Mouse (Mus musculus) adrenal gland, postnatal 10 days (tissue): ENCODE measurements at regions not wholly inside any gene's neighbourhood (a gene's known extent, or its start where the extent isn't known, plus 50 kb on each side); places are given as distances from the start of the nearest gene placed in this dataset.

Experiments
- DNase-seq: peaks from one replicate; pipeline ENCODE4 v3.0.0; 2021; ENCODE audit warnings: mixed read lengths

GRCm38 (mm10) chr4:26965831-26966230 lies 619.1 kb upstream of the Manea start:
- no peak for DNase-seq

GRCm38 (mm10) chr4:26964850-26965249 lies 618.2 kb upstream of the Manea start:
- no peak for DNase-seq

DNA sequence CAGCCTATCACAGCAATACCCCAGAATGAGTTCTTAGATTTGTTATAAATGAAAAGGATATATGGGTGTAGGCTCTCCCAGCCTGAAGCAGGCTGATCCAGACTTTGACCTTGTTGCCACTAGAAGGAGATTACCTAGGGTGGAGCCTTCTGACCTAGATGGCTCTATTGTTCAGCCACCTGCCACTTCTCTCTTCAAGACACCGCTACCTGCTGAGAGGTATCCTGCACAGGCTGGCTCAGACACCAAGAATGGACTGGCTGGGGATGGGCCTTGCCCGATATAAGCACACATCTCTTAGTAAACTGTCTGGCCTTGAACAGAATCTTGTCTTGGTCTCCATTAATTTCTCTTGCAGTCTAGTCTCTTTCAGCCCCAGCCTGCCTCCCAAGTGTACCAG lies 597.9 kb upstream of the Manea start:
- no peak for DNase-seq

DNA sequence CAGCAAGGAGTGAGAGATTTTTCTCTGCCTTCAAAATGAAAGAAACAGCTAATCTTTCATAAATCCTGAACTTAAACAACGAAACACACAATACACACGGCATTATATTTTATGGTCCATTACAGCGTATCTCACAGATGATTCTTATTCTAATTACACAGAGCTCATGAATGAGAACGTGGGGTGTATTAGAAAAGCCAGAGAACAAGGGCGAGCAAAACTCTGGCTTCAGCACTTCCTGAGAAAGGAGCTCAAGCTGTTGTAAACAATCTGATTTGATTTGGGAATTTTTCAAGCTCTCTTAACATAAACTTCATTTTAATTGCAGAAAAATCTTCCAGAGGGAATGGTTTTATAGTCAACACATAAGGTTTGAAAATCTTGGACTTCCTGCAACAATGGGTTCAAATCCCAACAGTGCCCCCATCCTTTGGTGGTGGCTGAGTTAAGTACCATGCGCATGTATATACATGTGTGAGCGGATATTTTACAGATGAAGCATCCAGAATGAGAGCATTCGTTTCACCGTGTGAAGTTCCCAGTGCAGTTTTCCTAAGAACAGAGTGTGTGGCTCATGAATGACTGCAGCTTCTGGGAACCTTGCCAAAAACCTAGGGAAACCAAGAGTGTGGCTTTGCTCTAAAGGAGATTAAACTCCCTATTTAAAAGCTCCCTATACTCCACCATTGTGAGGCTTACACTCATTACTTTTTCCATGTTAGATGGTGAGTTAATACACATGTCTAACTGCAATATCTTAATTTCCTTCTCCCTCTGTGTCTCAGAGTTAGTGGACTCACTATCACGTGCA lies 587.5 kb upstream of the Manea start:
- DNase-seq, result peak; percentile 3

DNA sequence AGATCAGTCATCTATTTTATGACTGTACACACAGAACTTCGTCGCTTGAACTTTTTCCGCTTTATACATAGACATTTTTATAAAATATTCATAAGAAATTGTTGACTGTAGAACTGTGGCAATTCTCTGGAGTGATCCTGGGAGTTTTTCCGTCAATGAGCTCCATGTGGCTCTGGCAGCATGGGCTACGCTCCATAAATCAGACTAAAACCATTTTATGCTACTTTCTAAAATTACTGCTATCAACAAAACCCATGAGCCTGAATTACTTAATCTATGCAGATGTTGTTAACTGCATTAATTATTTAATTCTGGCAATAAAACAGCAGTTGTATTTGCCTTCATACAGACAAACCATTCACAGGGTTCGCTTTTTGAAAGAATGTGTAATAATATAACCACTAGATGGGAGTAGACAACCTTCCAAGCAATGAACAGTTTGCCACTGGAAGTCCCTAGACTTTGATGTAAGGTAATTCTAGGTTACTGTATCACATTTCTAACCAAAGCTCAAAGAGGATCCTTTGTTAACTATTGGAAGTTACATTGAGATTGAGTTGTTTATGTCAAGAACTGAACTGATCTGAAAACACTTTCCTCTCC lies 583.3 kb upstream of the Manea start:
- DNase-seq, result no peak

DNA sequence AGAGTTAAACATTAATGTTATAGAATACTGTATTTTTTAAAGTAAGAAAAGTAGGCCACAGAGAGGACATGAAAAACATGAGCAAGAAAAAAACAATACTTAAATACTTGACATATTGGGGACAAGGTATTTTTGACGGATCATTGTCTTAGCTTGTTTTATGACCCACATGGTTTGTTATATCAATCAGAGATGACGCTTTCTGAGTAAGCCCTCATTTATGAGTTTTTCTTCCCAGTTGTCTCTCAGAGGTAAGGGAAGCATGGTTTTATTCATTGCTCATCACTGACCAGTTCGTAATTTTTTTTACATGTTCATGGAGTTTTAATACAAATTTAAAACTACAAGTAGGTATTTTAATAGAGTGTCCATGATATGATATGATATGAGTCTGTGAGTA lies 579.4 kb upstream of the Manea start:
- no peak for DNase-seq

DNA sequence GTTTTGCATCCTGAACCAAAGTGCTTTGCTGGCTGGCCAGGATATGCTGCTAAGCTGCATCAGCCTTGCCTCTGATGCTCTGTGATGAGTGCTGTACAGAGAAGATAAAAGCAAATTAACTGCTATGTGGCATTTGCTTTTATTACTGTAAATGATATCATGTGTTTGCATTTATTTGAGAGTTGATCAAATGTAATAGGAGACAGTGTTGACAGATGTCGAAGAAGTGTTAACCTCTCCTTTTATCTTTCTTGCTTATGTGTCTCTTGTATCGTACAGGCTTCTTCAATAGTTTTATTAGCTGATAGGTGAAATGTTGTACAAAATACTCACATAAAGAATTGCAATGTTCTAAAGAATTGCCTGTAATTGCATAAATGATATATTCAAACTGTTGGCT lies 541.8 kb upstream of the Manea start:
- no peak for DNase-seq

DNA sequence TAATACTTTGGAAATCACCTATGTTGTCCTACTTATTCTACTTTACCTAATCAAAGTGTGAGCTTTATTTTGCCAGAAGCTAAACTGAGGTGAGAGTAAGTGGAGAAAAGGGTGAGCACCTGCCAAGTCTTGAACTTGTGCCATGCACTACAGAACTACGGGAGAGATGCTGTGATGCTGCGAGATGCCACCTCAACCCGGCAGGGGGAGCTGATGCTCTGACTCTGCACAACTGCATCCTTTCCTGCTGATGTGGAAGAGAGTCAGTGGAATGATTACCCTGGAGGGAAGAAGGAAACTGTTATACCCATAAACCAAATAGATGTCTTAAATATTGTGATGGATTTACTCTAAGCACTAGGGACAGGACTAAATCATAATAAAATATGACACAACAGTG lies 532.3 kb upstream of the Manea start:
- peak; percentile 2 for DNase-seq

DNA sequence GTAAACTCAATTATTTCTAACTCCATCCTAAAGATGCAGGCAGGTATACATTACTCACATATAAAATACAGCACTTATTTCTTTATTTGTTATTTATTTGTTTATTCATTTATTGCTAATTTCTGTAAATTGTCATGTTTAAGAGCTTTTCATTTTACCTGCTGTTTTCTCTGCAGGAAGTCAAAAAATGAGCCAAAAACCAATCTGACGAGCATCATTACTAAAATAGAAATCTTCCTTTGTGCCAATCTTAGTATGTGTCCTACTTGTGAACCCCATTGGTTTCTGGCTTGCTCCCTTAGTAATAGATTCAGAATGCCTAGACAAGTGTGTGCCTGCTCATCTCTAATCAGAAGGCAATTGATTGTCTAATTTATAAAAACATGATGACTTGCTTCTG lies 495.1 kb upstream of the Manea start:
- DNase-seq, result no peak

- no peak for DNase-seq
These were observed 454.1 kb upstream of the Manea start for GRCm38 (mm10) chr4:26800831-26801230.

DNA sequence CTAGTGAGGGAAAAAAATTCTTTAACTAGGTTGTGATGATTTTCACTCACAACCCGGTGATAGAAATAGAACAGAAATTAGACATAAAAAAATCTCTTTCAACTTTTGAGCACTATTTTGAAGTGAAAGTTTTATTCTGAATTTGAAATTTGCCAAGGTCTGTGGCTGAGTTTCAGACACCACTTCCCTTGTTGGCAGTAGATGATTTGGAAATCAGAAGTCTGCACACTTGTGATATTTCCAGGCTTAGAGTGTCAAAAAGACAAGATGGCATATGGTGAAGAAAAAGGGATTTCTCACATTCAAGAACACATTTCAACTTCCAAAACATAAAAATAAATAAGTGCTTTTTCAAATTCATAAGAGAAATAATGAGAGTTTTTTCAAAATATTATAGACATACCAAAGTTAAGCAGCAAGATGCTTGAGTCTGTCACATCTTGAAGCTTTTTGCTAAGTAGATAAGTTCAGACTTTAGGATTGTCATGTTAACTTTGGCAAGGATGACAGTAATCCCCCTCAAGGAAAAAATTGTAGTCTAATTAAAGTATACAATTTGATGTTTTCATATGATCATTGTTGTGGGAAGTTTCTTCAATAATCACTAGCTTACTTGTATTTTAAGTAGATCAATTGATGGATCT lies 446.6 kb upstream of the Manea start:
- no peak for DNase-seq

GRCm38 (mm10) chr4:26767896-26768295 lies 421.2 kb upstream of the Manea start:
- no peak for DNase-seq

GRCm38 (mm10) chr4:26766235-26767228 lies 419.8 kb upstream of the Manea start:
- DNase-seq, result no peak

DNA sequence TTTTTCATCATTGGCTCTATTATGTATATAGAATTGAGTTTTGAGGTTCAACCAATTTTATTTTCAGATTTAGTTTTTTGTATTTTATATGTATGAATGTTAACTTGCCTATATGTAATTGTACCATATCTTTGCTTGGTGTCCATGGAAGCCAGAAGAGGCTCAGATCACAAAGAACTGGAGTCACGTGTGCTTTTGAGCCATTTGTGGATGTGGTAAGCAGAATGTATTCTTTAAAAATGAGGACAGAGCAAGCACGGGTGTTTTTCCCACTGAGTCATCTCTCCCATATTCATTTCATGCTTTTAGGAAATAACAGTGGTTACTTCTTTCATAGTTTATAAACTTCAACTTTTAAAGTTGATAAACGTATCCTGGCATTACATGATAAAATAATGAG lies 394.1 kb upstream of the Manea start:
- DNase-seq, result no peak

DNA sequence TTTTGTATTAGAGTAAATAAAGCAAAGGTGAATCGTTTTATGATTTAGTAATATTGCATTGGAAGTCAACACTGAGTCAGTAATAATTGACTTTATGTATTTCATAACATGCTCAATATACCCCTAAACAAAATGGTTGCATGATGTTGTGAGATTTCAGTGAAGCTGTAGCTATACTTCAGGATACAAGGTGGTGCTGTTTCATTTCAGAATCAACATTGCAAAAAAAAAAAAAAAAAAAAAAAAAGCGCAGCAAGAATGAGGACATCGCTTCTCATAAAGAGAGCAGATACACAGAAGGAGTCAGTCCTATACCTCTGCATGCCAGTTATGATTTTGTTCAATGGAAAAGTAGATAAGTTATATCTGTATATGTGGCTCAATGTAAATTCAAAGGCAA lies 389.7 kb upstream of the Manea start:
- DNase-seq, result no peak

- no peak for DNase-seq
These were observed 367.7 kb upstream of the Manea start for GRCm38 (mm10) chr4:26714437-26714836.

DNA sequence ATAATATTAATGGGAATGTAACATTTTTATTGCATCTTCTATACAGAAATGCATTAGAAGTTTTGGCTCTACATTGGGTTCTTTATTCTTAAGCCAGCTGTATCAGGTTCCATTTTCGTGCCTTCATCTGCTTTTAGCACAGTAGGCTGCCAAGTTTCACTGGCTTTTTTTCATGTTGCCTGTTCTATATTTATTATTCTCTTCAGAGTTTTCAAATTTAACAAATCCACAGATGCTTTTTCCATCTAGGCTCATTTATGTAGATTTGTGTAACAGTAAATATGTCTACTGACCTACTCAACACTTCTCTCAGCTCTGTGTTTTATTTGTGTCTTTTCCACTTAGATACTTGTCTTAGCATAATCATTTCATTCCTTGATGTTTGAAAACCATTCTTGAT lies 363.3 kb upstream of the Manea start:
- DNase-seq, result no peak

- no peak for DNase-seq
These were observed 349.3 kb upstream of the Manea start for GRCm38 (mm10) chr4:26695964-26696363.
